Mouse (Mus musculus) ES-Bruce4 (cell line): Measurements from ENCODE around the gene Mybph. TPM values are rescaled to one million over a fixed set of nuclear protein-coding genes. Genes with fewer than 3 reads are reported as not detected.

Source experiments
- H3K27ac ChIP-seq: 2 replicates; pipeline ENCODE4 v1.5.1; 2012; ENCODE audit warnings: low read length, inconsistent platforms; ENCODE audit not compliant: insufficient read depth
- H3K27me3 ChIP-seq: 2 replicates; pipeline ENCODE4 v1.6.1; 2012; ENCODE audit warnings: mild to moderate bottlenecking, low read length, inconsistent platforms; ENCODE audit not compliant: control insufficient read depth, poor library complexity, insufficient read depth, severe bottlenecking
- H3K36me3 ChIP-seq: 2 replicates; pipeline ENCODE4 v1.6.1; 2012; ENCODE audit warnings: inconsistent platforms, mild to moderate bottlenecking, low read length, moderate library complexity; ENCODE audit not compliant: control insufficient read depth, poor library complexity, insufficient read depth, severe bottlenecking
- H3K4me1 ChIP-seq: one replicate; pipeline ENCODE4 v1.8.1; 2011; ENCODE audit warnings: low read length; ENCODE audit not compliant: control insufficient read depth, insufficient read depth
- H3K4me3 ChIP-seq: 2 replicates; pipeline ENCODE4 v1.5.1; 2011; ENCODE audit warnings: low read depth, mild to moderate bottlenecking, low read length
- H3K9ac ChIP-seq: 2 replicates; pipeline ENCODE4 v1.6.1; 2012; ENCODE audit warnings: low read depth, mild to moderate bottlenecking, inconsistent platforms; ENCODE audit not compliant: poor library complexity, severe bottlenecking
- H3K9me3 ChIP-seq: replicated peaks from 2 replicates; pipeline ENCODE4 v1.6.1; 2012; ENCODE audit warnings: mild to moderate bottlenecking, low read length, inconsistent platforms; ENCODE audit not compliant: control insufficient read depth, poor library complexity, insufficient read depth, severe bottlenecking
- CTCF ChIP-seq: IDR thresholded peaks from one replicate; pipeline ENCODE4 v1.8.1; 2011; ENCODE audit warnings: low read depth, low read length
- EP300 ChIP-seq: IDR thresholded peaks from 2 replicates; pipeline ENCODE4 v1.6.1; 2011; ENCODE audit warnings: low read depth, low read length; ENCODE audit not compliant: insufficient read depth
- POLR2A ChIP-seq: IDR thresholded peaks from one replicate; pipeline ENCODE4 v1.8.1; 2011; ENCODE audit warnings: low read length; ENCODE audit not compliant: insufficient read depth
- polyA plus RNA-seq: library from polyadenylated mRNA; stranded (reverse); fragments of >200 nt; gene quantifications from 2 replicates; pipeline ENCODE4 v1.2.4, GENCODE M21; 2011; ENCODE audit warnings: low read depth; ENCODE audit not compliant: missing spikeins, insufficient read depth, insufficient read length

Gene Mybph
- polyA plus RNA-seq, 1 experiment, result not detected

- no peak overlapping the region for H3K9ac ChIP-seq
- H3K4me3 ChIP-seq, result no peak overlapping the region
- H3K9me3 ChIP-seq, result no peaks in the 10 kb centered on the region
- H3K36me3 ChIP-seq, result no peaks in the 10 kb centered on the region
- H3K27ac ChIP-seq, result no peak overlapping the region
- H3K27me3 ChIP-seq, result no peaks in the 10 kb centered on the region
- peaks cover 13% of the 10 kb centered on the region for H3K4me1 ChIP-seq
- TF ChIP-seq EP300 (no peak), CTCF (peak; percentile 44)
Observed at GRCm38 (mm10) chr1:134196386-134196785, 3.1 kb downstream of the Mybph start.

- Histone ChIP-seq H3K4me3 (no peak overlapping the region), H3K27me3 (no peaks in the 10 kb centered on the region), H3K27ac (no peak overlapping the region), H3K9ac (no peak overlapping the region), H3K36me3 (no peaks in the 10 kb centered on the region), H3K4me1 (peaks cover 13% of the 10 kb centered on the region), H3K9me3 (no peaks in the 10 kb centered on the region)
- TF ChIP-seq CTCF (peak; percentile 11), POLR2A (no peak)
Observed at GRCm38 (mm10) chr1:134197325-134197982, 4.2 kb downstream of the Mybph start.

DNA sequence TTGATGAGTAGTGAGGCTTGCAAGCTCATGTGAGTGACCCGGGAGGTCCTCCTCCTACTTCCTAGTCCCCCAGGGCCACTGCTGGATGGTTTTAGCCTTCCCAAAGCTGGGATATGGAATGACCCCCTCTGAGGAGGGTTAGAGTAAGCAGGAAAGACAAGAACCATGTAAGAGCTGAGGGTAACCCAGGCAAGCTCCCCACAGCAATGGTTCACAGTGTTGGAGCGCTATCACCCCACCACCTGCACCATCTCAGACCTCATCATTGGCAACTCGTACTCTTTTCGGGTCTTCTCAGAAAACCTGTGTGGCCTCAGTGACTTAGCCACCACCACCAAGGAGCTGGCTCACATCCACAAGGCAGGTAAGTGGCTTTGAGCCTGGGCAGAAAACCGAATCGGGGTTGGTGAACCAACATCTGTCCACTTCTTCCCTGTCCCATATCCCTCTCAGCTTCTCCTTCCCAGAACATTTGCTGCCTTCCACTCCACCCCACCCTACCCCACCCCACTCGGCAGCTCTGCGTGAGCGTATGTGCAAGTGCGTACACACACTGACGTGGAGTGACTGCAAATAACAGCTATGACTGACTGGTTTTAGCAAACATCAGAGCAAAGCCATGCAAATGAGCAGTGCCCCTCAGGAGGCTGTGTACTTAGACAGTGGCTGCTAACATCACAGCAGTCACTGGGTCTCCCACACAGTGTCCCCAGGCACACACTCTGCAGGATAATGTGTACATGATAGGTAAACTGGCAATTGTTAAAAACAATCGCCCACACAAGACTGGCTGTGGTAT is 5.1 kb downstream of the Mybph start:
- H3K27me3 ChIP-seq, result no peaks in the 10 kb centered on the region
- no peaks in the 10 kb centered on the region for H3K36me3 ChIP-seq
- H3K4me3 ChIP-seq, result no peak overlapping the region
- peaks cover 11% of the 10 kb centered on the region for H3K4me1 ChIP-seq
- H3K9ac ChIP-seq, result no peak overlapping the region
- TF ChIP-seq EP300 (no peak), POLR2A (no peak), CTCF (no peak)
- H3K9me3 ChIP-seq, result no peaks in the 10 kb centered on the region
- no peak overlapping the region for H3K27ac ChIP-seq

- Histone ChIP-seq H3K9ac (no peak overlapping the region), H3K4me3 (no peak overlapping the region), H3K4me1 (no peaks in the 10 kb centered on the region), H3K27me3 (no peaks in the 10 kb centered on the region), H3K36me3 (no peaks in the 10 kb centered on the region), H3K9me3 (no peaks in the 10 kb centered on the region), H3K27ac (no peak overlapping the region)
- TF ChIP-seq EP300, result no peak
- TF ChIP-seq POLR2A, result no peak
- no peak for TF ChIP-seq CTCF
Observed at GRCm38 (mm10) chr1:134200481-134200880, 7.2 kb downstream of the Mybph start.

DNA sequence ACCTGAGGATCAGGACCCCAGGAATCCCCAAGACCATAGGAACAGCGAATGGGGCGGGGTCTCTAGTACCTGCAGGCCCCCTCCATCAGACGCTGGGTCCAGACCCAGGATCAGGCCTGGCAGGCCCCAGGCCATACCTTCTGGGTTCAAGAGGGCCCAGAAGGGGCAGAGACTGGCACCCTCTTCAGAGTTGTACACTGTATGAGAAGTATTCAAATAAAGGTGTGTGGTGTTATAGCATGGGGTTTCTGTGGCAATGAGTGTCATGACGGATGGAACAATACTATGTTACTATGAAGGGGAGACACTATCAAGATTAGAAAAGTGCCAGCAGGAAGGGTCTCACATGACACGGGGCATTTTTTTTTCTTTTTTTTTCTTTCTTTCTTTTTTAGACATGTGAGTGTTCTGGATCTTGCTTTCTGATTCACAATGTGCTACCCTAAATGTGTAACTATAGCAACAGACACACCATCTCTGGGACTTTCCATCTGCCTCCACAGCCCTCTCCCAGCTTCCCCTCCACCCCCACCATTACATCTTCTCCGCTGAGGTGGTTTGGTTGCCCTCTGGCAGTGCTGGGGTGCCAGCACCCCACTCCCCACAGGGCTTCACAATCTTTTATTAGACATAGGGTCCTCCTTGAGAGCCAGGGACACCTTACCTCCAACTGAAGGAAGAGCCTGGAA is 7.9 kb downstream of the Mybph start:
- H3K27me3 ChIP-seq, result no peaks in the 10 kb centered on the region

DNA sequence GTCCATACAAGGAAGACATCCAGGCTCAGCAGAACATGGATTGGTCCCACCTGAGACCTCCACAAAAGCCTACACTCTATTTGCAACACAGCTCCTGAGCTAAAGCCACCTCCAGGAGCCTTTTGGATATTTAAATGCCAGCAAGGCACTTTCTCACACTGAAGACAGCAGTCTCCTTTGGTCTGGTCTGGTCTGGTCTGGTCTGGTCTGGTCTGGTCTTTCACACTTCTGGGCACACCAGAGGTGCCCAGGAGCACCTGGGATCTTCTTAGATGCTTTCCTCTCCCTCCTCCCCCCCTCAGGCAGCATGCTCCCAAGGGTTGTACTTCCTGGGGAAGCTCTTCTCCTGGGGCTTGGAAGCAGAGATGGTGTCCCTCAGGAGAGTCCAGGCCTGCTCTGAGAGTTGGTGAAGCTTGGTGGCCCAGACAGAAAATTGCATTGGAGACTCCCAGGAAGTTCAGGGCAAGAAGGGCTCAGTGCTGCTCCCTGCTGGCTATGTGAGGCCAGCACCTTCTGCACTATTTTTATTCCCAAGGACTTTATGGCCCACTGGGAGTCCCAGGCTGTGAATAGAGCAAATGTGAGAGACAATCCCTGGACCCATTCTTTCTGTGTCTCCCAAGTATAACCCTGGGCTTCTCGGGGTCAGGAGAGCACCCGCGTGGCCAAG is 8.6 kb downstream of the Mybph start:
- H3K36me3 ChIP-seq, result no peaks in the 10 kb centered on the region
- H3K9ac ChIP-seq, result no peak overlapping the region
- H3K27me3 ChIP-seq, result no peaks in the 10 kb centered on the region
- H3K4me1 ChIP-seq, result no peaks in the 10 kb centered on the region
- no peak overlapping the region for H3K4me3 ChIP-seq
- H3K9me3 ChIP-seq, result no peaks in the 10 kb centered on the region
- TF ChIP-seq CTCF, result peak; percentile 82
- no peak for TF ChIP-seq EP300
- no peak for TF ChIP-seq POLR2A
- H3K27ac ChIP-seq, result no peak overlapping the region

More for the DNA sequence above, 7.9 kb downstream of the Mybph start:
- Histone ChIP-seq H3K9me3 (no peaks in the 10 kb centered on the region), H3K36me3 (no peaks in the 10 kb centered on the region), H3K4me1 (no peaks in the 10 kb centered on the region), H3K4me3 (no peak overlapping the region), H3K9ac (no peak overlapping the region), H3K27ac (no peak overlapping the region)
- TF ChIP-seq EP300, result no peak
- no peak for TF ChIP-seq POLR2A
- TF ChIP-seq CTCF, result no peak
